26 mouse cellular contexts compared by ENCODE assay signal in the genomic region with DNA sequence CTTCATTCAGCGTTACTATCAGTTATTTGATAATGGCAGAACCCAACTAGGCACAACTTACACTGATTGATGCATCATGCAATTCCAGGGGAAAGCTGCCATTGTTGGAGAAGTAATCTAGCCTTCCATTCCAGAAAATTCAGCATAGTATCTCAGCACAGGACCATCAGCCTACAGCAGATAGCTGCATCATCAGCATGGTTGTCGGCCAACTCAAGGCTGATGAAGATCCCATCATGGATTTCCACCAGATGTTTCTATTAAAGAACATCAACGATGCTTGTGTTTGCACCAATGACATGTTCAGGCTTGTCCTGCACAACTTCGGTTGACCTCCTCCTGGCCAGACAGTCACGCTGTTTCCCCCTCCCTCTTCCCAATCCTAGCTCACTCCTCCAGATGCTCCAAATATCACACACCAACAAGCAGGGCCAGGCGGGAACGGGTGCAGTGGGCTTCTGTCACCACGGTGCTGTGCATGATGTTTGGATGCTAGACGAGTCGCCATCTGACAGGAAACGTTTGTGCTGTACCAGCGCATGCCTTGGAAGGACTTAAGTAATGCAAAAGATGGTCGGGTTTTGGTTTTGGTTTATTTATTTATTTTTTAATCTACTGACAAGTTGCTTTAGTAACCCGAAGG.
DNase-seq lines count a peak whose midpoint lies in the region; ATAC-seq and TF ChIP-seq lines count a peak whose summit lies in the region.
"Had no signal": no experiment of that assay in that cellular context is flagged by ENCODE, and none has a peak within 500 bp of the region (broad histone marks: within the 10 kb centered on the region; RNA-seq: fewer than 3 reads in every experiment).

No protein-coding gene starts in this region.

- H3K4me2 ChIP-seq in stomach, embryonic 16.5 days (ENCODE audit: low read depth, low read length) = no peak overlapping the region
- H3K4me2 ChIP-seq: heart, embryonic 15.5 days; limb, embryonic 15.5 days; liver, embryonic 15.5 days; midbrain, embryonic 15.5 days had no signal

- peaks cover 12% of the 10 kb centered on the region for H3K4me1 ChIP-seq in embryonic fibroblast, embryonic 13.5 days (ENCODE audit: control insufficient read depth, insufficient read depth, low read length)
- peaks cover 12% of the 10 kb centered on the region for H3K4me1 ChIP-seq in stomach, embryonic 16.5 days (ENCODE audit: control insufficient read depth, insufficient read depth, low read length)
- H3K4me1 ChIP-seq: liver, embryonic 15.5 days; midbrain, embryonic 15.5 days had no signal

- DNase-seq in gastrocnemius, adult 2 months = peak; percentile 22
- DNase-seq in gastrocnemius, adult 18-20 months (ENCODE audit: low spot score) = no peak
- peak; percentile 60 for DNase-seq in lung, postnatal 14 days
- no peak for DNase-seq in right cerebral cortex, postnatal 4 days
- DNase-seq in urinary bladder, postnatal 14 days (ENCODE audit: low spot score) = no peak
- DNase-seq: cerebellum, adult 9-10 months; gastrocnemius, postnatal 10 days; heart, postnatal 4 days; kidney, adult 2 months; kidney, postnatal 14 days; layer of hippocampus, postnatal 36 days; retina, postnatal 1 day; thymus, postnatal 36 days had no signal

- peak overlapping the region; percentile 44 for H3K27ac ChIP-seq in gastrocnemius, adult 2 months
- peak overlapping the region; percentile 89 for H3K27ac ChIP-seq in embryonic fibroblast, embryonic 13.5 days (ENCODE audit: insufficient read depth, low read length)
- H3K27ac ChIP-seq in stomach, embryonic 16.5 days (ENCODE audit: low read length) = peak overlapping the region; percentile 89
- H3K27ac ChIP-seq: heart, adult 2 months; heart, embryonic 15.5 days; layer of hippocampus, adult 2 months; limb, embryonic 15.5 days; liver, embryonic 15.5 days; midbrain, embryonic 15.5 days had no signal

- no peak for ATAC-seq in stomach, embryonic 16.5 days (ENCODE audit: insufficient read depth, low FRiP score)
- ATAC-seq in megakaryocyte-erythroid progenitor cell, adult 5-6 weeks (replicated peaks; ENCODE audit: low FRiP score, low TSS enrichment, poor library complexity, severe bottlenecking) = no peak
- ATAC-seq: CD4-positive, CD25-positive, alpha-beta regulatory T cell, adult 4 months; hindbrain, embryonic 16.5 days; midbrain, embryonic 15.5 days had no signal

- no peak overlapping the region for H3K9ac ChIP-seq in stomach, embryonic 16.5 days (ENCODE audit: low read length)
- H3K9ac ChIP-seq: heart, embryonic 15.5 days; limb, embryonic 15.5 days; liver, embryonic 15.5 days; midbrain, embryonic 15.5 days had no signal

- no peaks in the 10 kb centered on the region for H3K9me3 ChIP-seq in stomach, embryonic 16.5 days (replicated peaks; ENCODE audit: control insufficient read depth, low read length)
- H3K9me3 ChIP-seq: G1E; heart, embryonic 15.5 days; limb, embryonic 15.5 days; liver, embryonic 15.5 days; megakaryocyte, embryonic 14.5 days; midbrain, embryonic 15.5 days had no signal

- intact Hi-C loops in gastrocnemius, adult 2 months (cut with DNase I) = no loop called here

- no peak for TF ChIP-seq CTCF in gastrocnemius, adult 2 months (IDR thresholded peaks at IDR 0.05)
- TF ChIP-seq CTCF in embryonic fibroblast, embryonic 13.5 days (IDR thresholded peaks at IDR 0.05; ENCODE audit: borderline replicate concordance, insufficient read depth, low read length) = no peak

- 77% methylated on average over 14 of the region's 14 CpGs for WGBS in stomach, embryonic 16.5 days

- no peak for TF ChIP-seq POLR2A in embryonic fibroblast, embryonic 13.5 days (IDR thresholded peaks at IDR 0.05; ENCODE audit: low read depth, low read length)

- H3K36me3 ChIP-seq in stomach, embryonic 16.5 days (ENCODE audit: control insufficient read depth, insufficient read depth, low read length) = no peaks in the 10 kb centered on the region
- H3K36me3 ChIP-seq: G1E; heart, embryonic 15.5 days; limb, embryonic 15.5 days; liver, embryonic 15.5 days; midbrain, embryonic 15.5 days had no signal

- no peak overlapping the region for H3K4me3 ChIP-seq in gastrocnemius, adult 2 months
- H3K4me3 ChIP-seq in embryonic fibroblast, embryonic 13.5 days (ENCODE audit: insufficient read depth, low read length) = no peak overlapping the region
- H3K4me3 ChIP-seq in stomach, embryonic 16.5 days (replicated peaks; ENCODE audit: low read length) = no peak overlapping the region
- H3K4me3 ChIP-seq: heart, adult 2 months; heart, embryonic 15.5 days; layer of hippocampus, adult 2 months; limb, embryonic 15.5 days; liver, embryonic 15.5 days; megakaryocyte, embryonic 14.5 days; midbrain, embryonic 15.5 days had no signal

- no peaks in the 10 kb centered on the region for H3K27me3 ChIP-seq in stomach, embryonic 16.5 days (ENCODE audit: control insufficient read depth, insufficient read depth, low read length)
- H3K27me3 ChIP-seq: heart, embryonic 15.5 days; limb, embryonic 15.5 days; liver, embryonic 15.5 days; megakaryocyte, embryonic 14.5 days; midbrain, embryonic 15.5 days had no signal

Comparison
In these comparisons a context has a peak if more than half of its experiments do, and no peak if none do; other contexts are left out.
1. DNase-seq: peak in gastrocnemius, adult 2 months (single experiment) and lung, postnatal 14 days (single experiment); none in gastrocnemius, adult 18-20 months (single experiment), right cerebral cortex, postnatal 4 days (single experiment) and urinary bladder, postnatal 14 days (single experiment).
2. Peak in every context shown above with its lines, with median percentiles within 50 percentile points of each other: H3K27ac ChIP-seq.